Mouse (Mus musculus) frontal cortex, postnatal 36 days (tissue): Measurements from ENCODE around the gene Pank2.
A peak's percentile ranks its signal among the peaks of the same experiment; 100 is the strongest.

Experiments
- DNase-seq, 2 experiments: peaks; one replicate each; pipeline ENCODE4 v3.0.0; 2022; ENCODE audit warnings: low spot score in 2 of 2

Pank2 gene

GRCm38 (mm10) chr2:131323675-131324074, 61.4 kb downstream of the Pank2 start:
- no peak for DNase-seq

DNA sequence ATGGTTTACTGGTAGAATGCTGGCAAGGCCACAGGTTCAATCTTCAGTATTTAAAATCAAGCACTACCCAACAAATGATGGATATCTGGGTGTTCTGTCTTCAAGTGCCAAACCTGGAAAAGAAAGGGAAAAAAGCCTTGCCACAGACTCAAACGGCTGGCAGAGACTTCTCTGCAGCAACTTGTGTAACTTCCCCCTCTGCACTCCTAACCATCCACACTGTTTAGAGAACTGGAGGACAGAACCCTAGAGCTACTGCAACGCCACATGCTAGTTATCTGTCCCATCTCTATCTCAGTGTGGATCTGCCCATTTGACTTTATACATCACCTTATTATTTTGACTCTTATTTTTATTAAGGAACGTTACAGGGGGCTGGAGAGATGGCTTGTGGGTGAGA, 63.7 kb downstream of the Pank2 start:
- no peak for DNase-seq

DNA sequence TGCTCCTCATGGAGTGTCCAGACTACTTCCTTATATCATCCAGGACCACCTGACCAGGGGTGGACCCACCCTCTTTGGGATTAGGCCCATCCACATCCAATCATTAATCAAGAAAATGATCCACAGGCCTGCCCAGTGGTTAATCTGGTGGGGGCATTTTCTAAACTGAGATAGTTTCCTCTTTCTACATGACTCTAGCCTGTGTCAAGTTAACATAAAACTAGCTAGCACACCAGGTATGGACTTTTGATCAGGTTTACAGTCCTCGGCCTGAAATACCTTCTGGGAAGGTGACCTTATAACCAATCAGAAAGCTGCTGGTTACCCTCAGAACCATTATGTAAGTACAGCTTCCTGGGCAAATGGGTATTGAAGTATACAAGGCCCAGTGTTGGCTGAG, 66.7 kb downstream of the Pank2 start:
- no peak for DNase-seq

DNA sequence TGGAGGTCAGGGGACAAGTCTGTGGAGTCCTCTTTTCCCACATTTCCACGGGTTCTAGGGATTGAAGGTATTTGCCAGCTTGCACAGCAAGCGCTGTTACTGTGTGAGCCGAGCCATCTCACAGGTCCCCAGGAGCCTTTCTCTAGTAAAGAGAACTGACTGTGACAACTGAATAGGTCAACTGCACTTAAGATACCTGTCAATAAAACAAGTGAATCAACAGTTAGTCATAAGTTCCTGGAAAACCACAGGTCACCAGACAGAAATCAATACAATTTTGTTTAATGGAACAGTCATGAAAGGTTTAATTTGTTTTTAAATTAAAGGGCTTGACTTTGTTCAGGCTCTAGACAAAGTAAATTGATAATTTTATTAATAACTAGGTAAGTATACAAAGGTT, 68.3 kb downstream of the Pank2 start:
- no peak for DNase-seq

- no peak for DNase-seq
Observed at GRCm38 (mm10) chr2:131337602-131338001, 75.3 kb downstream of the Pank2 start.

DNA sequence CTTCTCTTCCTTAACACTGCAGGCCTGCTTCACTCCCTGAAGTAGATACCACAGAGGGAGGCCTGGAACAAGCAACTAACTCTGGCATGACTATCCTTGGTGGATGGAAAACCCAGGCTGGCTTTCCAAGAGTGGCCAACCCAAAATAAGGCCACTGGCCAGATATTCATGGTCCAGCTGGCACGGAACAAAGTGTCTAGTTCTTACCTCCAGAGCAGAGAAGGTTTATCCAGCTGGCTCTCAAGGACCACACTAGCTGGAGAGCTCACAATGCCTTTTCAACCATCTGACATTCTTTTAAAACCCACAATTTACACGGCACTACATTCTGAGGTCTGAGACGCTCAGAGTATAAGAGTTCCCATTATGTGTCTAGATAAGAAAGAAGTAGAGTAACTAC, 82.2 kb downstream of the Pank2 start:
- peak in 1 of 2 experiments; percentile 50 for DNase-seq

DNA sequence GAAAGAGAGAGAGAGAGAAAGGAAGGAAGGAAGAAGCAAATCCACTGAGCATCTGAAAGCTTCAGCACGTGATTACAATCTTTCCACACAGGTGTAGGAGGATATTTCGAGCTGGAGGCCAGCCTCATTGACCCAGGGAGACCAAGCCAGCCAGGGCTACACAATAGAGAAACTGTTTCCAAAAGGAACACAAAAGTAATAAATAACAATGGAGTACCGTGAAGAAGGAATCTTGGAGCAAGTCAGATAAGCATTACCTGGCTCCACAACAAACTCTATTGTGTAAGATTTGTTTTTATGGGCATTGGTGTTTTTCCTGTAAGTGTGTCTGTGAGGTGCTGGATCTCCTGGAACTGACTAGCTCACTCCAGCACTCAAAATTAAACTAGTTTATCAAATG, 83.3 kb downstream of the Pank2 start:
- DNase-seq: no peak
